Mouse (Mus musculus): ENCODE results near the gene Acsf3.
A peak's percentile ranks its signal among the peaks of the same experiment; 100 is the strongest.

Gene Acsf3

GRCm38 (mm10) chr8:122810376-122810775, 35.1 kb downstream of the Acsf3 start:
- DNase-seq (ENCODE audit: low read depth, low spot score) = no peak

GRCm38 (mm10) chr8:122811870-122812494, 36.7 kb downstream of the Acsf3 start:
- DNase-seq (ENCODE audit: low read depth, low spot score) = no peak

GRCm38 (mm10) chr8:122812610-122813250, 37.4 kb downstream of the Acsf3 start:
- no peak for DNase-seq (ENCODE audit: low read depth, low spot score)

- DNase-seq (ENCODE audit: low read depth, low spot score) = no peak
Observed at GRCm38 (mm10) chr8:122814608-122815007, 39.3 kb downstream of the Acsf3 start.

GRCm38 (mm10) chr8:122816965-122817364, 41.7 kb downstream of the Acsf3 start:
- no peak for DNase-seq (ENCODE audit: low read depth, low spot score)

GRCm38 (mm10) chr8:122817724-122818496, 42.6 kb downstream of the Acsf3 start:
- peak; percentile 66 for DNase-seq (ENCODE audit: low read depth, low spot score)

- DNase-seq (ENCODE audit: low read depth, low spot score) = no peak
Observed at GRCm38 (mm10) chr8:122819776-122820175, 44.5 kb downstream of the Acsf3 start.

- no peak for DNase-seq (ENCODE audit: low read depth, low spot score)
Observed at GRCm38 (mm10) chr8:122824571-122824970, 49.3 kb downstream of the Acsf3 start.

GRCm38 (mm10) chr8:122824986-122825385, 49.7 kb downstream of the Acsf3 start:
- no peak for DNase-seq (ENCODE audit: low read depth, low spot score)

- no peak for DNase-seq (ENCODE audit: low read depth, low spot score)
Observed at GRCm38 (mm10) chr8:122825408-122825807, 50.1 kb downstream of the Acsf3 start.

GRCm38 (mm10) chr8:122829396-122829795, 54.1 kb downstream of the Acsf3 start:
- peak; percentile 46 for DNase-seq (ENCODE audit: low read depth, low spot score)

GRCm38 (mm10) chr8:122830349-122831061, 55.2 kb downstream of the Acsf3 start:
- peak; percentile 85 for DNase-seq (ENCODE audit: low read depth, low spot score)

- DNase-seq (ENCODE audit: low read depth, low spot score) = no peak
Observed at GRCm38 (mm10) chr8:122834416-122834815, 59.1 kb downstream of the Acsf3 start.

- DNase-seq (ENCODE audit: low read depth, low spot score) = peak; percentile 85
Observed at GRCm38 (mm10) chr8:122834971-122835370, 59.7 kb downstream of the Acsf3 start.

GRCm38 (mm10) chr8:122836199-122836598, 60.9 kb downstream of the Acsf3 start:
- DNase-seq (ENCODE audit: low read depth, low spot score) = no peak

- DNase-seq (ENCODE audit: low read depth, low spot score) = no peak
Observed at GRCm38 (mm10) chr8:122836696-122837095, 61.4 kb downstream of the Acsf3 start.

- DNase-seq (ENCODE audit: low read depth, low spot score) = no peak
Observed at GRCm38 (mm10) chr8:122844161-122844560, 68.9 kb downstream of the Acsf3 start.

- DNase-seq (ENCODE audit: low read depth, low spot score) = peak; percentile 68
Observed at GRCm38 (mm10) chr8:122845662-122846061, 70.4 kb downstream of the Acsf3 start.

GRCm38 (mm10) chr8:122847829-122848561, 72.7 kb downstream of the Acsf3 start, which contains the start of gene Cdh15:
TSS of gene Cdh15 (plus strand) at chr8:122847966.
- no peak for DNase-seq (ENCODE audit: low read depth, low spot score)

GRCm38 (mm10) chr8:122849152-122849910, 74.0 kb downstream of the Acsf3 start:
- DNase-seq (ENCODE audit: low read depth, low spot score) = no peak

All from 3T3-L1 (cell line).